Mouse (Mus musculus) lung, embryonic 14.5 days (tissue): ENCODE results near the gene Rab11fip4. TPM values are rescaled to one million over a fixed set of nuclear protein-coding genes. Genes with fewer than 3 reads are reported as not detected.

Source experiments
- ATAC-seq: fragments of 200-750 bp; cut with Nextera tagmentation; 2 replicates; pipeline ENCODE4 v1.8.0; 2017; ENCODE audit warnings: mild to moderate bottlenecking, moderate TSS enrichment, moderate library complexity; ENCODE audit not compliant: insufficient read depth
- DNase-seq: peaks from one replicate; pipeline ENCODE4 v3.0.0-alpha.2; 2015
- H3K27ac ChIP-seq: fragments of 300-500 bp; sonication (generic); 2 replicates; pipeline ENCODE4 v1.5.1; 2014; ENCODE audit warnings: low read depth, mild to moderate bottlenecking, moderate library complexity
- H3K27me3 ChIP-seq: fragments of 300-500 bp; sonication (generic); 2 replicates; pipeline ENCODE4 v1.6.1; 2014; ENCODE audit warnings: low read length, control low read depth; ENCODE audit not compliant: insufficient read depth
- H3K36me3 ChIP-seq: fragments of 300-500 bp; sonication (generic); 2 replicates; pipeline ENCODE4 v1.6.1; 2014; ENCODE audit warnings: control low read depth; ENCODE audit not compliant: insufficient read depth
- H3K4me1 ChIP-seq: fragments of 300-500 bp; sonication (generic); 2 replicates; pipeline ENCODE4 v1.6.1; 2014; ENCODE audit warnings: antibody characterized with exemption, control low read depth; ENCODE audit not compliant: insufficient read depth
- H3K4me2 ChIP-seq: fragments of 300-500 bp; sonication (generic); 2 replicates; pipeline ENCODE4 v1.6.1; 2014; ENCODE audit warnings: mild to moderate bottlenecking
- H3K4me3 ChIP-seq: fragments of 300-500 bp; sonication (generic); 2 replicates; pipeline ENCODE4 v1.5.1; 2014; ENCODE audit warnings: low read depth, low read length
- H3K9ac ChIP-seq: fragments of 300-500 bp; sonication (generic); 2 replicates; pipeline ENCODE4 v1.6.1; 2014
- H3K9me3 ChIP-seq: fragments of 300-500 bp; sonication (generic); 2 replicates; pipeline ENCODE4 v1.6.1; 2016; ENCODE audit warnings: low read depth, low read length, control low read depth
- CTCF ChIP-seq: IDR thresholded peaks from 2 replicates; pipeline ENCODE4 v1.5.1; 2016; ENCODE audit warnings: antibody characterized with exemption, low read depth
- WGBS: fragments of 180-500 bp; shearing (Covaris S2); extraction: QIAGEN DNeasy Blood & Tissue Kit; methylation state at CpG from one replicate; pipeline ENCODE4 v1.1.7; 2014; 5-methylcytosine and 5-hydroxymethylcytosine counted together
- polyA plus RNA-seq: library from polyadenylated mRNA; unstranded; fragments of >200 nt; fragmentation: Nextera tagmentation; extraction: Ambion mirVana; gene quantifications from 2 replicates; pipeline ENCODE4 v1.2.1, GENCODE M21; 2014

Rab11fip4 gene
- polyA plus RNA-seq, 1 experiment from 2014 or later = 2.3 TPM

GRCm38 (mm10) chr11:79701466-79701865 is 110.5 kb downstream of the Rab11fip4 start:
- no peak for ATAC-seq
- Histone ChIP-seq H3K27ac (no peak overlapping the region), H3K9me3 (no peaks in the 10 kb centered on the region), H3K9ac (no peak overlapping the region), H3K4me3 (no peak overlapping the region), H3K36me3 (peaks cover 9% of the 10 kb centered on the region; the same call in 1 of the 2 replicates), H3K4me1 (peaks cover 8% of the 10 kb centered on the region), H3K4me2 (no peak overlapping the region), H3K27me3 (no peaks in the 10 kb centered on the region)
- TF ChIP-seq CTCF = no peak
- DNase-seq = no peak
- 83% methylated on average over 7 of the region's 7 CpGs for WGBS

GRCm38 (mm10) chr11:79702092-79702491 is 111.1 kb downstream of the Rab11fip4 start:
- TF ChIP-seq CTCF = no peak
- Histone ChIP-seq H3K4me2 (no peak overlapping the region), H3K36me3 (peaks cover 9% of the 10 kb centered on the region; the same call in 1 of the 2 replicates), H3K4me3 (no peak overlapping the region), H3K4me1 (peaks cover 8% of the 10 kb centered on the region), H3K9me3 (no peaks in the 10 kb centered on the region), H3K27ac (no peak overlapping the region), H3K27me3 (no peaks in the 10 kb centered on the region), H3K9ac (no peak overlapping the region)
- WGBS = 79% methylated on average over 6 of the region's 6 CpGs
- ATAC-seq (no peak), DNase-seq (no peak)

- WGBS = 4% methylated on average over 5 of the region's 5 CpGs
- peaks cover 8% of the 10 kb centered on the region for H3K4me1 ChIP-seq
- H3K9ac ChIP-seq = peak overlapping the region; percentile 77
- peak overlapping the region; percentile 73 for H3K4me3 ChIP-seq
- ATAC-seq = peak; percentile 32; the same call in 1 of the 2 replicates
- DNase-seq = peak; percentile 79
- H3K36me3 ChIP-seq = peaks cover 9% of the 10 kb centered on the region; the same call in 1 of the 2 replicates
- peak overlapping the region; percentile 97 for H3K27ac ChIP-seq
- TF ChIP-seq CTCF = peak; percentile 44; the same call in 1 of the 2 replicates
- H3K9me3 ChIP-seq = no peaks in the 10 kb centered on the region
- no peaks in the 10 kb centered on the region for H3K27me3 ChIP-seq
- H3K4me2 ChIP-seq = peak overlapping the region; percentile 63
These were observed 112.4 kb downstream of the Rab11fip4 start for GRCm38 (mm10) chr11:79703452-79703851.

GRCm38 (mm10) chr11:79703885-79704291 is 112.9 kb downstream of the Rab11fip4 start:
- H3K4me3 ChIP-seq = peak overlapping the region; percentile 73
- 0% methylated on average over 27 of the region's 27 CpGs for WGBS
- ATAC-seq = peak; percentile 66
- peak overlapping the region; percentile 63 for H3K4me2 ChIP-seq
- H3K27me3 ChIP-seq = no peaks in the 10 kb centered on the region
- peak overlapping the region; percentile 97 for H3K27ac ChIP-seq
- H3K9me3 ChIP-seq = no peaks in the 10 kb centered on the region
- H3K36me3 ChIP-seq = peaks cover 9% of the 10 kb centered on the region; the same call in 1 of the 2 replicates
- peak overlapping the region; percentile 77 for H3K9ac ChIP-seq
- peak; percentile 78 for DNase-seq
- TF ChIP-seq CTCF = no peak
- H3K4me1 ChIP-seq = peaks cover 8% of the 10 kb centered on the region

GRCm38 (mm10) chr11:79704318-79705150 is 113.5 kb downstream of the Rab11fip4 start:
- Histone ChIP-seq H3K27me3 (peaks cover under 1% of the 10 kb centered on the region; the same call in 1 of the 2 replicates), H3K4me3 (peak overlapping the region; percentile 73), H3K9ac (peak overlapping the region; percentile 77), H3K36me3 (peaks cover 9% of the 10 kb centered on the region; the same call in 1 of the 2 replicates), H3K4me1 (peaks cover 8% of the 10 kb centered on the region), H3K27ac (peak overlapping the region; percentile 97), H3K9me3 (no peaks in the 10 kb centered on the region), H3K4me2 (peak overlapping the region; percentile 76)
- under 1% methylated on average over 59 of the region's 61 CpGs for WGBS
- DNase-seq (peak; percentile 97), ATAC-seq (peak; percentile 96)
- no peak for TF ChIP-seq CTCF

GRCm38 (mm10) chr11:79707084-79707483 is 116.1 kb downstream of the Rab11fip4 start:
- DNase-seq (no peak), ATAC-seq (no peak)
- Histone ChIP-seq H3K4me3 (no peak overlapping the region), H3K36me3 (no peaks in the 10 kb centered on the region), H3K9me3 (no peaks in the 10 kb centered on the region), H3K4me2 (no peak overlapping the region), H3K27ac (no peak overlapping the region), H3K9ac (no peak overlapping the region), H3K27me3 (peaks cover 23% of the 10 kb centered on the region), H3K4me1 (peaks cover 10% of the 10 kb centered on the region)
- WGBS = 62% methylated on average over 3 of the region's 3 CpGs
- no peak for TF ChIP-seq CTCF
